Mouse (Mus musculus) CH12.LX (cell line): ENCODE measurements at regions not wholly inside any gene's neighbourhood (a gene's known extent, or its start where the extent isn't known, plus 50 kb on each side); places are given as distances from the start of the nearest gene placed in this dataset.

ENCODE experiments used
- CTCF ChIP-seq, 2 experiments: IDR thresholded peaks in 1 of 2; conservative IDR thresholded peaks in 1 of 2; 2 replicates each; pipeline ENCODE4 v1.5.1; 2011 to 2012; ENCODE audit warnings: low read depth in 2 of 2, low read length in 2 of 2, improper control_type of control experiment in 1 of 2, inconsistent platforms in 1 of 2, mild to moderate bottlenecking in 1 of 2, moderate library complexity in 1 of 2
- POLR2A ChIP-seq: IDR thresholded peaks from 2 replicates; pipeline ENCODE4 v1.6.1; 2011; ENCODE audit warnings: low read depth, mild to moderate bottlenecking, improper control_type of control experiment, low read length
- TCF12 ChIP-seq: IDR thresholded peaks from 2 replicates; pipeline ENCODE4 v1.6.1; 2014; ENCODE audit warnings: low read depth, mild to moderate bottlenecking, inconsistent platforms, low read length, improper control_type of control experiment

DNA sequence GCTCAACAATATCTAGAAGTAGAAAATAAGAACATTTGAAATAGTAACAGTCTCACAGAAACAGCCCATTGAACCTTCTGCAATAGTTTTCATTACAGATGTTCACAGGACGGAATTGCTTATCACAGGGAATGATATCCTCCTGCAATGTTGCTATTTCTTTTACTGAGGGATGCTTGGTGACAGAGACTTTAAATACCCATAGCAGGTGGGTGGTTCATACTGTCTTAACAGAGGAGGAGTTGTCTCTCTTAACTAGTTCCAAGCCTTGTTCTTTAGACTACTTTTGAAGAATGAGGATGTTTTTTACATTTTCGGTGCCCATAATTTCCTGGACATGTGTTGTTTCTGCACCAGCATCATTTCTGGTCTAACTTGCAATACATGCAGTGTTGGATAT lies 852.2 kb upstream of the Pcdh9 start:
- TF ChIP-seq CTCF (conservative IDR thresholded peaks at IDR 0.05 in 1 of 2, IDR thresholded peaks at IDR 0.05 in 1 of 2; ENCODE audit: low read depth in 2 of 2, low read length in 2 of 2) (no peak), TCF12 (no peak), POLR2A (no peak)
